Mouse (Mus musculus): ENCODE data around the gene Ric1.

- TF ChIP-seq CTCF (IDR thresholded peaks at IDR 0.05; ENCODE audit: borderline replicate concordance, insufficient read depth, low read depth, low read length) (no peak), POLR2A (IDR thresholded peaks at IDR 0.05; ENCODE audit: borderline replicate concordance, insufficient read depth, low read length) (no peak)
Measured at GRCm38 (mm10) chr19:29494454-29494853, 27.6 kb upstream of the Ric1 start.

Data from cerebellum, adult 2 months (tissue).